Mouse (Mus musculus) thymus, postnatal 4 days (tissue): ENCODE results near the gene Pdzrn3.

ENCODE experiments used
- DNase-seq: peaks from one replicate; pipeline ENCODE4 v3.0.0; 2021

The Pdzrn3 gene

DNA sequence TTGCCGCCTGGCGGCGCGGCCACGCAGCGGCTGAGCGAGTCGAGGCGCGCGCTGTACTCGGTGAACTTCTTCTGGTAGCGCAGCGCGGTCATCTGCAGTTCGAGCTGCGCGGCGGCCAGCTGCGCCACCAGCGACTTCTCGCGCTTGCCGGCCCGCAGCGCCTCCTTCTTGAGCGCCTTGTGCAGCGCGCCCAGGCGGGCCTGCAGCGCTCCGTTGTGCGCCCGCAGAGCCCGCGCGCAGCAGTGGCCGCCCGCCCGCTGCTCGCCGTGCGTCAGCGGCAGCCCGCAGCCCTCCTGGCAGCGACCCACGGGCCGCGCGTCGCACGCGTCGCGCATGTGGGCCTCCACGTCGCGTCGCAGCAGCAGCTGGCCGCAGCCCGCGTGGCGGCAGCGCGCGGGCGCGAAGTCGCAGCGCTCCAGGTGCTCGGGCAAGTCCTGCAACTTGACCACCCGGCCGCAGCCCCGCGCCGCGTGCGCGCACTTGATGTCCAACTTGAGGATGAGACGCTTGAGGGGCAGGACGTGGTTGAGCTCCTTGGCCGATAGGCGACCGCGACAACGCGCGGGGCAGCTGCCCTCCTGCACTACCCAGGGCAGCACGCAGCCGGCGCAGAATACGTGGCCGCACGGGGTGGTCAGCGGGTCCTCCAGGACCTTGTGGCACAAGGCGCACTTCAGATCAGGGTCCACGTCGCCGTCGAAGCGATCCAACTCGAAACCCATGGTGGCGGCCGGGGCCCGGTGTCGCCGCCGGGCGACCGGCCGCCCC is at the start of gene Pdzrn3:
Gene Pdzrn3 (minus strand): TSS at position 731 of the 768 bp plus-strand sequence.
- DNase-seq, result peak; percentile 29

DNA sequence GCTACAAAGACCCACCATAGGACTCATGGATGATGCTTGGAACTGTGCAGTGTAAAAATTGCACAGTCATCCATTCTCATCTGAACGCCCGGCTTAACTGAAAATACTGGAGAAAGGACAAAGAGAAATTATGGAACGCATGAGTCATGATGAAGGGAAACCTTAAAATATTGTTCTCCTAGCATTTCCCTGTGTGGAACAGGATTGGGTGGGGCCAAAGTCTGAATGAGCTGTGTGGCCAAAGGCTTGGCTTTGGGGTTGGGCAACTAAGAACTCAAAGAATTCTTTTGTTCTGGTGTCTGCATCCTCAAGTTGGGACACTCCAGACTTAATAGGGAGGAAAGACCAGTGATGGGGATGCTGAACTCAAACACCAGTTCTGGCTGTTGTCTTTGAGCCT is 49.6 kb upstream of the Pdzrn3 start:
- DNase-seq, result no peak

- DNase-seq, result no peak
Observed at GRCm38 (mm10) chr6:101426301-101426700, 48.6 kb upstream of the Pdzrn3 start.

DNA sequence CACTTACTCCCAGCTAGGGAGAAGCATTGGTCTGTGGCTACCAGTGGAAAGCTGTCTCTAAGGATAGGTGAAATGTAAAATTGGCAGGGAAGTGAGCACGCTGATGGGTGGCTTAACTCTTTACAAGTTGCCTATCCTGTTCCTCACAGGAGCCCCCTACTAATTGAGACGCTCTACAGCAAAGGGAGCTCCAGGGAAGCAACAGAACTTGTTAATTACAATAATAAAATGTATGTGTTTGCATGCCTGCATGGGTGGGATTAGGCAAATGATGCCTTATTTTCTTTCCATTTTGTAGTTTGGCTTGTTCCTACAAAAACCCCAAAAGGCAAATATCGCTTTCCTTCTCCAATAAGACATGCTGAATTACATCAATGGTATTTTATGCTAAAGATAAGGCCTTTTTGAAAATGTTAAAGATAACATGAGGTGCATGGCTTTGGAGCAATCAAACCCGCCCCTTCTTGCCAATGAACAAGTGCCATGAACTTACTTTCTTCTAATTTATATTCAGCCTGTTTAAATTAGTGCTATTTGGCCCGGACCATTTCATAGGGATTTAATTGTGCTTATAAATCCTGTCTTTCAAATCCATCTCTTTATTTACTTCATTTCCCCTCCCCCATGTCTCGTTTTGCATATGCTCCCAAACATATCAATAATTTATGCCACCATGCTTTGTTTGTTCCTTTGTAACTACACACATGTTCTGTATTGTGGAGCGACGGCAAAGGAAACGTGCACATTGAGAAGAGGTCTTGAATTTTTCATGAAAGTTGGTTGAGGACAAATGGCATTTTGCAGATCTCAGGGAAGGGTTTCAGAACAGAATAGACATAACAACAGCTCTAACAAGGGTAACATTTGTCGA is 44.6 kb upstream of the Pdzrn3 start:
- DNase-seq, result no peak

DNA sequence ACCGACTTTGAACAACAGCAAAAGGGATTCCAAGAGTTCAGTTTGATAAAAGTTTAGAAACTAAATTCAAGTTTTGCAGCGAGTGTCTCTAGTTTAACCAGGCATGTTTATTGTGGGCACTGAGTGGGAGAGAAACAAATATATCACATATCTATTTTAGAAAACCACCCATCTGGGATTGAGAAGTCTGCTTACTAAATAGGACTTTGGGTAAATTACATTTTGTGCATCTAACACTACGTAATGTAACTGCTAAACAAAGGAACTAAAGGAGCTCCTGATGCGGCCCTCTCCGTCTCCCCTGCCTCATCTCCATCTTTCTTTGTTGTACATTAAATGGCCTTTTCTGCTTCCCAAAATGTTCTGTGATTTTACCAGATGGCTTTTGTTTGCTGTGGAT is 40.5 kb upstream of the Pdzrn3 start:
- no peak for DNase-seq

DNA sequence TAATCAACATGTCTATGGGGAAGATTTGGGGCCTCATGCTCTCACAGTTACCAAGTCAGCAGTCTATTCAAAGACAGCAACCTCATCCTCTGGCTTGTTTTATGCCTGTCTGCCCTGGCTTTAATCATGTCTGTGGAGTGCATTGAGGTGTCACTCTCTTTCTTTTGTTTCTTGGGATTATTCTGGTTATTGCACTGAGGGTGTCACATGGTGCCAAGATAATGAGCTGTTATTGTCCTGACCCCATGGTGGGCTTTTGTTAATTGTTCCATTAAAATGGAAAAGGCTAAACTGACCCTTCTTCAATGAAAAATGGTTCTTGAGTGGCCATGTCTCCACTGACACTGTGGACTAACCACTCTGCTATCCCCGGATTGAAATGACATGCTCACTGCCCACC is 34.0 kb upstream of the Pdzrn3 start:
- no peak for DNase-seq

DNA sequence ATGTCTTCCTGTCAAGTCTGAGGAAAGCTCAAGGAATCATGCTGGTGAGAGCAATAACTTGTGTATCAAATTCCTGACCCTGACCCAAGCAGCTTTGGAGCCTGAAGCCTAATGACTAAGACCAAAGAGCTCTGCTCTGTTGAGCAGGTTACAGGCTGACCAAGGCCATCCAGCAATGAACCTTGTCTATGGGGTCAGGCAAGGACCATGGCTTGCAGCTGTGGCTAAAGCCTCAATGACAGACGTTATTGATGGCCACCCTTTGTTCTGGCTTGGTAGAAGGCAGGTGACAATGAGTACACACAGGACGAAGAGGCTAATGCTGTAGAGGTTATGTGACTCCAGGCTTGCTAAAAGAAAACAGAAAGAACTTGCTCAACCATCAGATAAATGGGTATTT is 33.4 kb upstream of the Pdzrn3 start:
- no peak for DNase-seq

DNA sequence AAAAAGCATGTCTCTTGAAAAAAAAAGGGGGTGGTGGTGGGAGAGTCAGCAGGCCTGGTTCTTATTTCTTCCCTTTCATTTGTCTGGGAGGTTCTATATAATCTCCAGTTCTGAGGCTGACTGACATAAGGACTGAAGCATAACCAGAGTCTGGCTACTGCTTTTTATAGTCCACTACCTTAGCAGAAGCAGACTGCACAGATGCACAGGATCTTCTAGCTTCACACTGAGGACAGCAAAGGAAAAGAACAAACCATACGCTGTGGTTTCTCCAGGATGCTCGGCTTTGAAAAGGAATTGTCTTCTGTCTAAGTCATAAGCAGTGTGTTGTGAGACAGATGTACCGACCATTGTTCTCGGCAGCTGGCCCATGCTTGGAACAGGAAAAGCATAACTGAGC is 19.0 kb upstream of the Pdzrn3 start:
- no peak for DNase-seq

GRCm38 (mm10) chr6:101395908-101396307 is 18.2 kb upstream of the Pdzrn3 start:
- DNase-seq, result no peak

GRCm38 (mm10) chr6:101392801-101393117 is 15.1 kb upstream of the Pdzrn3 start:
- no peak for DNase-seq

DNA sequence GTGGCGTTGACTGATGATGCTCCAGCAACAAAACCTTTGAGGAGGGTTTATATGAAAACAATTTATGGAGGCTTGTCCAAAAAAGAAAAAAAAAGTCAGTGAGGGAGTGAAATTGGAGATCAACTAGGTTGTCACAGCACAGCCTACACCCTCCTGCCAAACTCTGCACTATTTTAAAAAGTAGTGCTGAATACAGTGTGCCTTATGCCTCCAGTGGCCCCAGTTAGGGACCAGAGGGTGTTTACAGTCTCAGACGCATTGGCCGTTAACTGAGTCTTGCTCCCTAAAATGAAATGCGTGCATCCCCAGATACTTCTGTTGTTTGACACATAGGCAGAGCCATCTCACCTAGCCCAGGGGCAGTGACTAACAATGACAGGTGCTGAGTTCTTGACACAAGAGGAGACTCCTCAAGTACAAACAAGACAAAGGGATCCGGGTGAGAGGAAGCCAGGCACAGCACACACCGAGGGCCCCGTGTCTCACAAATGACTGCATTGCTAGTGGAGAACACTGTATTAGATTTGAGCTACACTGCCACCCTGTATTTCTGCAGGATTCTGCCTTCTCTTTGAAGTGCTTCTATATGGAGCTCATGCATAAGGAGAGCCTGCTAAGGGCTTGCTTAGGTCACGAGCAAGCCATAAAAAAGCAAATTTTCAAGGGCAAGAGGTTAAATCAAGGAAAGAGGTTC is 14.6 kb upstream of the Pdzrn3 start:
- no peak for DNase-seq

GRCm38 (mm10) chr6:101385490-101385889 is 7.8 kb upstream of the Pdzrn3 start:
- no peak for DNase-seq

DNA sequence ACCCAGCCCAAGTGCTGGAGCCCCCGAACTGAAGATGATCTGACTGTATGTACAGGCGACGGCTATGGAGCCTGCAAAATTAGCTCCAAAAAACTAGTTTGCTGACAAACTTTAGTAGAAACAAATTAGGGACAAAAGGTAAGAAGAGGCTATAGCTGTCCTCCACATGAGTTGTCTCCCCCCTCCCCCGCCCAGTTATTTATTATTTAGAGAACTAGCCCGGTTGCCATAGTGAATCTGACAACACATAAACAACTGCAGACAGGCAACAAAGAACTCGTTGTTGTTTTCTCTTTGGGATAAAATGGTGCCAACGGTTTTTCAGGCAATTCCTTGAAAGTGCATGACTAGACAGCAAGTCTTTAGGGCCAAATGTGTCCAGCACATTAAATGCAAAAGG is 7.3 kb upstream of the Pdzrn3 start:
- DNase-seq, result no peak

GRCm38 (mm10) chr6:101384476-101384875 is 6.8 kb upstream of the Pdzrn3 start:
- no peak for DNase-seq

DNA sequence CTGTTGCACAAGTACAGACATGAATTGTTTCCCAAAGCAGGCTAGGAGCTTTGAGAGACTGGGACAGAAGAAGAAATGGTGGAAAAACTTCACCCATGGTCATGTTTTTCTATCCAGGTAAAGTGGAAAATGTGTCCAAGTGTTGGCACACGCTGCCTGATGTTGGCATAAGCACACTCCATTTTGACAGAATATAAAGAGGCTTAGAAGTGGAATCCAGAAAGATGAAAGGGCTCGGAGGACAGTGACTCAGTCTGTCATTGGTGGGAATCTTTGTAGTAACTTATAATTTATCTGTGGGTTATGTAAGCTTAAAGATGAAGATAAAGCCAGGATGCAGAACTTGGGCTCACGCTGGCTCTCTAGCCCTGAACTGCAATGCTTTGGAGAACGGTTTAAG is 5.2 kb upstream of the Pdzrn3 start:
- no peak for DNase-seq

- no peak for DNase-seq
Observed at GRCm38 (mm10) chr6:101379546-101379945, 1.8 kb upstream of the Pdzrn3 start.

DNA sequence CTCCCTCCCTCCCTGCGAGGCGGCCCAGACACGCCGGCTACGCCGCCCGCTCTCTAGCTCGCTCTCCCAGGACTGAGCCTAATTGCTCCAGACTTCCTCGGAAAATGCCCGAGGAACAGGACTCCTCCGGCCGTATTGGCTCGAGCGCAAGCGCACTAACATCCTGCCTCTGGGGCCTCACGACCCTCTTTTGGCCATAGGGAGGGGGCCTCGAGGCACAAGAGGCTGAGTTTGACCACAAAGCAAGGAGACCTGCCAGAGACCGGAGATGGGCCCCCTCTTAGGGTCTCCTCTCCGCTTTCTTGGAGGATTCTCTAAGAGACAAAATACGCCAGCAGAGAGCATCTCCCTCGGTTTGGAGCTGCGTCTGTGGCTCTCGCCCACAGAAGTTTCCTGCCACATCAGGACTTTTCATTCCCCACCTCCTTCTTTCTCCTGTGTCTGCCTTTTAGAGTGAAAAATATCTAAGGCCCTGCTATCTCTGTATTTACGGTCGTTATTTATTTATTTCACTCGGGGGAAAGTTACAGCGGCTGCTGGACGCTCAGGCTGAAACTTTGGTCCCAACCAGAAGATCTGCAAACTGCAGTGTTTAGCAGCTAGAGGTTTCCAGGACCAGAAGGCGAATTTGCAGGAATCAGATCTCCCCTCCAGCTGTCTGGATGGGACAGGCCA is 375 bp upstream of the Pdzrn3 start:
- DNase-seq, result no peak

DNA sequence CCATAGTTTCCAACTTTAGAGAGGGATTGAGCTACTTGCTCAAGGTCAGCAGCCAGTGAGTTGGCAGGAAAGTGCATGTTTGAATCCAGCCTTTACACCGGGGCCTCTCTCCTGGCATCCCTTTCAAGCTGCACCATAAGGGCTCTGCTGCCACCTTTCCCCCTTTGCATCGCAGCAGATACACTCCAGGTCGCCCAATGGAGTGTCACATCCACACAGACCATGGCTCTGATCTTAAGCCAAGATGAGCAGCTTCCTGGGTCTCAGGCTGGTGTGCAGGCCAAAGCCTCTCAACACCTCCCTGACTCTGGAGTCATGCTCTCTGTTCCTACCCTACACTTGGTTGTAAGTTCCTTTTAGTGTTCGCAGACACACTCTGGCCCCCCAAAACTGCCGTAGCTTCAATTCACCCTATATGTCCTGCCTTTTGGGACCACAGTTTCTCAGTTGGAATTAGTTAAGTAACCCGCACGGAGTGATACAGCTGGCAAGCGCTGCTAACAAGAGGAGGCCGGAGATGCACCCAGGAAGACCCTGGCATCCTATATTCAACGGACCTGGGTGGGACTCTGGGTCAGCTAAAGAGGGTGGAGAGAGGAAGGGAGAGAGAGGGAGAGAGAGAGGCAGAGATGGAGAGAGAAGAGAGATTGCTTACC is 1.1 kb downstream of the Pdzrn3 start:
- no peak for DNase-seq

DNA sequence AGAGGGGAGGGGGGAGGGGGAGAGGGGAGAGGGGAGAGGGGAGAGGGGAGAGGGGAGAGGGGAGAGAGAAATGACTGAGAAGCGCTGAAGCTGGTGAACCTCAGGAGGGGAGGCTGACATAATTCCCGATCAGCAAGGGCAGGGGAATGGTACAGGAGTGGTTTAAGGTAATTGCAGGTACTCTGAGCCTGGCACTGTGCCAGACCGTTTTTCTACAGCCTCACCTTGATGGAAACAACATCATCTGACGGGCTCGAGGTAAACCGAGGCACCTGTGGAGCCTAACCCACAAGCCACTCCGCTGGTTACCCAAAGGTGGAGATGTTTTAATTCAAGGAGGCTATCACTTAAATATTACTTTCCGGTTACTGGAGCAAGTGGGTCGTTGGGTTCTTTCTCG is 1.6 kb downstream of the Pdzrn3 start:
- DNase-seq, result no peak

DNA sequence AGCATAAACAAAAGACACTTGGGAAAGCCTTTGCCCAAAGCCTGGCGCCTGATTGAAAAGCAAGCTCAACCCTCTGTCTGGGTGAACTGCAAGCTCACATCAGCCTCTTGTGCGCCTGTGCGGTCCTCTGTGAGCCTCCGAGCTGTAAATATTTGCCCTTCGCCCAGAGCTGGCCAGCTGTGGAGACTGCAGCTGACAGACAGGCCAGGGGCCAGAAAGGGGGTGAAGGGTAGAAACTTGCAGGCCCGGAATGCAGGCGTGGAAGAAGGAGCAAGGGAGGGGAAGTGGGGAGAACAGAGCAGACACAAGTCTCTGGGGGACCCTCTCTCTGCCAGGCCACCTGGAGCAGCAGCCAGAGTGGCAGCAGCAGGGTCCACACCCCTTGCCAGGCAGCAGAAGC is 3.0 kb downstream of the Pdzrn3 start:
- no peak for DNase-seq

GRCm38 (mm10) chr6:101374186-101374585 is 3.5 kb downstream of the Pdzrn3 start:
- no peak for DNase-seq

DNA sequence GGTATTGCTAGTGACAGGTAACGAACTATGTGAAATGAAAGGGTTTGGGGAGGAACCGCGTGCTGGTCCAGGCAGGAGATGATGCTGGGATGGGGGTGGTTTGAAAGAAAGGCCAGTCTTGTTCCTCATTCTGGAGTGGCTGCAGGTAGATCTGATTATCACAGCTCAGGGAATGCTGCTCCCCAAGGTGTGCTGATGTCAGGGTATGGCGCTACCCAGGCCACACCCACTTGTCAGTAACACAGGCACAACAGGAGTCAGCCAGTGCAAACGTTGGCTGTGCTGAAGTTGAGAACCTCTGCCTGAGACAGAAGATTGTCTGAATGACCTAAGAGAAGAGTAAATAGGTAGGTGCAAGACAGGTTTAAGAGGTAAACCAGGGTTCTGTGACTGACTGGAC is 4.7 kb downstream of the Pdzrn3 start:
- DNase-seq, result no peak
